Mouse (Mus musculus) stomach, postnatal 0 days (tissue): ENCODE measurements around the gene Ift80. TPM values are rescaled to one million over a fixed set of nuclear protein-coding genes. Genes with fewer than 3 reads are reported as not detected.

Experiments
- ATAC-seq: fragments of 200-750 bp; cut with Nextera tagmentation; 2 replicates; pipeline ENCODE4 v1.8.0; 2017; ENCODE audit not compliant: low FRiP score, low TSS enrichment
- DNase-seq: peaks from one replicate; pipeline ENCODE4 v3.0.0-alpha.2; 2016; ENCODE audit warnings: low spot score
- H3K27ac ChIP-seq: fragments of 300-500 bp; sonication (generic); replicated peaks from 2 replicates; pipeline ENCODE4 v1.5.1; 2014; ENCODE audit warnings: mild to moderate bottlenecking, control low read depth
- H3K27me3 ChIP-seq: fragments of 300-500 bp; sonication (generic); 2 replicates; pipeline ENCODE4 v1.6.1; 2014; ENCODE audit warnings: low read length; ENCODE audit not compliant: control insufficient read depth, insufficient read depth
- H3K36me3 ChIP-seq: fragments of 300-500 bp; sonication (generic); 2 replicates; pipeline ENCODE4 v1.6.1; 2014; ENCODE audit warnings: low read length, mixed read lengths; ENCODE audit not compliant: control insufficient read depth, insufficient read depth
- H3K4me1 ChIP-seq: fragments of 300-500 bp; sonication (generic); replicated peaks from 2 replicates; pipeline ENCODE4 v1.6.1; 2014; ENCODE audit warnings: antibody characterized with exemption; ENCODE audit not compliant: control insufficient read depth, insufficient read depth
- H3K4me2 ChIP-seq: fragments of 300-500 bp; sonication (generic); replicated peaks from 2 replicates; pipeline ENCODE4 v1.6.1; 2014; ENCODE audit warnings: low read depth, mild to moderate bottlenecking, control low read depth, moderate library complexity
- H3K4me3 ChIP-seq: fragments of 300-500 bp; sonication (generic); 2 replicates; pipeline ENCODE4 v1.5.1; 2014; ENCODE audit warnings: low read depth, low read length, control low read depth
- H3K9ac ChIP-seq: fragments of 300-500 bp; sonication (generic); 2 replicates; pipeline ENCODE4 v1.6.1; 2014; ENCODE audit warnings: mild to moderate bottlenecking, low read length, control low read depth, mixed read lengths
- H3K9me3 ChIP-seq: fragments of 300-500 bp; sonication (generic); 2 replicates; pipeline ENCODE4 v1.6.1; 2016; ENCODE audit warnings: low read length; ENCODE audit not compliant: control insufficient read depth
- CTCF ChIP-seq: IDR thresholded peaks from 2 replicates; pipeline ENCODE4 v1.5.1; 2016; ENCODE audit warnings: antibody characterized with exemption, low read depth, mild to moderate bottlenecking, moderate library complexity
- EP300 ChIP-seq: optimal IDR thresholded peaks from 2 replicates; pipeline ENCODE3; 2016; ENCODE audit warnings: antibody characterized with exemption
- WGBS: fragments of 180-500 bp; shearing (Covaris S2); extraction: QIAGEN DNeasy Blood & Tissue Kit; methylation state at CpG from one replicate; pipeline ENCODE4 v1.1.7; 2014; 5-methylcytosine and 5-hydroxymethylcytosine counted together
- polyA plus RNA-seq: library from polyadenylated mRNA; unstranded; fragments of >200 nt; fragmentation: Nextera tagmentation; extraction: Ambion mirVana; gene quantifications from 2 replicates; pipeline ENCODE4 v1.2.1, GENCODE M21; 2015

The Ift80 gene
- 2.2 TPM in 2 replicates for polyA plus RNA-seq

- DNase-seq = peak; percentile 98
- under 1% methylated on average over 75 of the region's 76 CpGs for WGBS
Measured at GRCm38 (mm10) chr3:69004437-69005337, at the start of gene Ift80, which contains the start of gene Smc4. Ift80 (minus strand) TSS chr3:69004570. Smc4 (plus strand) TSS chr3:69004738.

GRCm38 (mm10) chr3:69051894-69052293, 47.5 kb upstream of the Ift80 start:
- no peak for DNase-seq
- no peak overlapping the region for H3K27ac ChIP-seq
- no peaks in the 10 kb centered on the region for H3K4me1 ChIP-seq
- ATAC-seq = no peak
- TF ChIP-seq CTCF (no peak), EP300 (no peak)
- H3K9me3 ChIP-seq = no peaks in the 10 kb centered on the region
- no peak overlapping the region for H3K4me2 ChIP-seq
- no peaks in the 10 kb centered on the region for H3K27me3 ChIP-seq
- no peaks in the 10 kb centered on the region for H3K36me3 ChIP-seq
- 89% methylated on average over 11 of the region's 11 CpGs for WGBS
- no peak overlapping the region for H3K9ac ChIP-seq
- no peak overlapping the region for H3K4me3 ChIP-seq

More at GRCm38 (mm10) chr3:69004437-69005337, at the start of gene Ift80, which contains the start of gene Smc4:
- no peaks in the 10 kb centered on the region for H3K27me3 ChIP-seq
- peak within 1 kb of the TSS; percentile 99 for H3K4me3 ChIP-seq
- H3K4me1 ChIP-seq = no peaks in the 10 kb centered on the region
- peak within 1 kb of the TSS; percentile 94 for H3K27ac ChIP-seq
- H3K9me3 ChIP-seq = no peaks in the 10 kb centered on the region
- peak within 1 kb of the TSS; percentile 78 for H3K4me2 ChIP-seq
- TF ChIP-seq EP300 (peak; percentile 90), CTCF (no peak)
- H3K36me3 ChIP-seq = no peaks in the 10 kb centered on the region
- H3K9ac ChIP-seq = peak within 1 kb of the TSS; percentile 88
- ATAC-seq = peak; percentile 97

DNA sequence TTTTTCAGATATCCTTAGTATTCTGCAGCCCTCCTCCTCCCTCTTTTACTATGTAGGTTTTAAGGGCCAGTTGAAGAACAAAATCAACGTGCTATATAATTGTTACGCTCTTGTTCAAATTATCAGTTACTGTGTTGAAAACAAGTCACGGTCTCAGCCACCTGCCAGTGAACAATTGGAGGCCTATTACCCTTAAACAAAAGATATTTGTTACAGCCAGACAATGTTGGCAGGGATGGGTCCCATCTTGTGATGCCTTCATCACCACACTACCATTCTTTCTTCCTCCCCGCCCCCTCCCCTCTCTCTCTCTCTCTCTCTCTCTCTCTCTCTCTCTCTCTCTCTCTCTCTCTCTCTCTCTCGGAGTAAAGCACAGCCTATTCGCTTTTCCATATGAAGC, 44.6 kb upstream of the Ift80 start:
- H3K27me3 ChIP-seq = no peaks in the 10 kb centered on the region
- no peak overlapping the region for H3K4me3 ChIP-seq
- WGBS = 77% methylated on average over 6 of the region's 6 CpGs
- H3K9ac ChIP-seq = no peak overlapping the region
- no peaks in the 10 kb centered on the region for H3K4me1 ChIP-seq
- no peaks in the 10 kb centered on the region for H3K36me3 ChIP-seq
- no peak for ATAC-seq
- DNase-seq = no peak
- H3K4me2 ChIP-seq = no peak overlapping the region
- TF ChIP-seq EP300 (no peak), CTCF (no peak)
- H3K27ac ChIP-seq = no peak overlapping the region
- H3K9me3 ChIP-seq = no peaks in the 10 kb centered on the region

- H3K4me1 ChIP-seq = no peaks in the 10 kb centered on the region
- WGBS = 77% methylated on average over 4 of the region's 4 CpGs
- no peak for ATAC-seq
Measured at GRCm38 (mm10) chr3:69047684-69048083, 43.3 kb upstream of the Ift80 start.

DNA sequence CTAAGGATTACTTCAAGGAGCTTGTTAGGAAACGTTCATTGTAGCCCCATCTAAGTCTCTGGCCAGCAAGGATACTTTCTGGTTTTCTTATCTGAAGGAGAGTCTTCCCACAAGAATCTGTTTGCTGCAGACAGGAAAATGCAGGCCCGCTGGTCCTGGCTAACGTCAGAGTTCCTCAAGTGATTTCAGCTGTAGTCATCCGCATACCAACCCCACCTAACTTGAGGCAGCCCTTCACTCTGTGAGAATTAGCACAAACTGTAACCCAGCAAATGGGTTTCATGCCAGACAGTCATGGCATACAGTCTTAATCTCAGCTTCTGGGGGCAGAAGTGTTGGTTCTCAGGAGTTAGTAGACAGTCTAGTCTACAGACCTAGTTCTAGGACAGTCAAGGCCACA, 42.1 kb upstream of the Ift80 start:
- H3K4me3 ChIP-seq = no peak overlapping the region
- no peak overlapping the region for H3K9ac ChIP-seq
- ATAC-seq (no peak), DNase-seq (no peak)
- H3K36me3 ChIP-seq = no peaks in the 10 kb centered on the region
- H3K9me3 ChIP-seq = no peaks in the 10 kb centered on the region
- 77% methylated on average over 4 of the region's 4 CpGs for WGBS
- no peak overlapping the region for H3K4me2 ChIP-seq
- no peaks in the 10 kb centered on the region for H3K27me3 ChIP-seq
- TF ChIP-seq CTCF = no peak
- TF ChIP-seq EP300 = no peak
- H3K4me1 ChIP-seq = no peaks in the 10 kb centered on the region
- no peak overlapping the region for H3K27ac ChIP-seq

More at GRCm38 (mm10) chr3:69047684-69048083, 43.3 kb upstream of the Ift80 start:
- TF ChIP-seq EP300 (no peak), CTCF (no peak)
- Histone ChIP-seq H3K4me3 (no peak overlapping the region), H3K27ac (no peak overlapping the region), H3K9me3 (no peaks in the 10 kb centered on the region), H3K4me2 (no peak overlapping the region), H3K36me3 (no peaks in the 10 kb centered on the region), H3K9ac (no peak overlapping the region), H3K27me3 (no peaks in the 10 kb centered on the region)
- DNase-seq = no peak

GRCm38 (mm10) chr3:69045750-69046149, 41.4 kb upstream of the Ift80 start:
- Histone ChIP-seq H3K27me3 (no peaks in the 10 kb centered on the region), H3K4me3 (peak overlapping the region; percentile 83), H3K27ac (no peak overlapping the region), H3K9ac (no peak overlapping the region), H3K4me2 (peak overlapping the region; percentile 81), H3K4me1 (no peaks in the 10 kb centered on the region), H3K36me3 (no peaks in the 10 kb centered on the region), H3K9me3 (no peaks in the 10 kb centered on the region)
- DNase-seq (no peak), ATAC-seq (no peak)
- 32% methylated on average over 13 of the region's 13 CpGs for WGBS
- TF ChIP-seq EP300 (no peak), CTCF (no peak)
